Mouse (Mus musculus): ENCODE results near the gene Tmigd3. TPM values are rescaled to one million over a fixed set of nuclear protein-coding genes. Genes with fewer than 3 reads are reported as not detected.

The Tmigd3 gene
- polyA plus RNA-seq, 1 experiment: not detected

- Histone ChIP-seq H3K4me1 (ENCODE audit: control insufficient read depth, insufficient read depth, low read length) (no peaks in the 10 kb centered on the region), H3K27ac (ENCODE audit: control insufficient read depth, insufficient read depth, low read depth, low read length, poor library complexity) (no peak overlapping the region), H3K4me3 (replicated peaks; ENCODE audit: control insufficient read depth, low read depth, low read length) (no peak overlapping the region)
- TF ChIP-seq CTCF (IDR thresholded peaks at IDR 0.05; ENCODE audit: control insufficient read depth, insufficient read depth, low read length): no peak
- no peak for TF ChIP-seq POLR2A (IDR thresholded peaks at IDR 0.05; ENCODE audit: borderline replicate concordance, control insufficient read depth, low read depth, low read length)
- WGBS: 85% methylated on average over 3 of the region's 3 CpGs
These were observed 32.0 kb upstream of the Tmigd3 start for GRCm38 (mm10) chr3:105838655-105839054.

GRCm38 (mm10) chr3:105839836-105840235, 30.9 kb upstream of the Tmigd3 start:
- TF ChIP-seq CTCF (IDR thresholded peaks at IDR 0.05; ENCODE audit: control insufficient read depth, insufficient read depth, low read length): no peak
- no peak for TF ChIP-seq POLR2A (IDR thresholded peaks at IDR 0.05; ENCODE audit: borderline replicate concordance, control insufficient read depth, low read depth, low read length)
- Histone ChIP-seq H3K4me3 (replicated peaks; ENCODE audit: control insufficient read depth, low read depth, low read length) (no peak overlapping the region), H3K27ac (ENCODE audit: control insufficient read depth, insufficient read depth, low read depth, low read length, poor library complexity) (no peak overlapping the region), H3K4me1 (ENCODE audit: control insufficient read depth, insufficient read depth, low read length) (no peaks in the 10 kb centered on the region)
- WGBS: 66% methylated on average over 4 of the region's 4 CpGs

GRCm38 (mm10) chr3:105846294-105847069, 24.2 kb upstream of the Tmigd3 start:
- Histone ChIP-seq H3K4me3 (replicated peaks; ENCODE audit: control insufficient read depth, low read depth, low read length) (no peak overlapping the region), H3K27ac (ENCODE audit: control insufficient read depth, insufficient read depth, low read depth, low read length, poor library complexity) (no peak overlapping the region), H3K4me1 (ENCODE audit: control insufficient read depth, insufficient read depth, low read length) (no peaks in the 10 kb centered on the region)
- 72% methylated on average over 7 of the region's 7 CpGs for WGBS
- TF ChIP-seq POLR2A (IDR thresholded peaks at IDR 0.05; ENCODE audit: borderline replicate concordance, control insufficient read depth, low read depth, low read length) (no peak), CTCF (IDR thresholded peaks at IDR 0.05; ENCODE audit: control insufficient read depth, insufficient read depth, low read length) (no peak)

- H3K4me1 ChIP-seq (ENCODE audit: control insufficient read depth, insufficient read depth, low read length): no peaks in the 10 kb centered on the region
- H3K4me3 ChIP-seq (replicated peaks; ENCODE audit: control insufficient read depth, low read depth, low read length): no peak overlapping the region
- H3K27ac ChIP-seq (ENCODE audit: control insufficient read depth, insufficient read depth, low read depth, low read length, poor library complexity): no peak overlapping the region
- 72% methylated on average over 8 of the region's 8 CpGs for WGBS
- no peak for TF ChIP-seq CTCF (IDR thresholded peaks at IDR 0.05; ENCODE audit: control insufficient read depth, insufficient read depth, low read length)
- TF ChIP-seq POLR2A (IDR thresholded peaks at IDR 0.05; ENCODE audit: borderline replicate concordance, control insufficient read depth, low read depth, low read length): no peak
These were observed 16.9 kb upstream of the Tmigd3 start for GRCm38 (mm10) chr3:105853781-105854180.

GRCm38 (mm10) chr3:105854786-105855185, 15.9 kb upstream of the Tmigd3 start:
- H3K27ac ChIP-seq (ENCODE audit: control insufficient read depth, insufficient read depth, low read depth, low read length, poor library complexity): no peak overlapping the region
- TF ChIP-seq CTCF (IDR thresholded peaks at IDR 0.05; ENCODE audit: control insufficient read depth, insufficient read depth, low read length): no peak
- no peak for TF ChIP-seq POLR2A (IDR thresholded peaks at IDR 0.05; ENCODE audit: borderline replicate concordance, control insufficient read depth, low read depth, low read length)
- no peaks in the 10 kb centered on the region for H3K4me1 ChIP-seq (ENCODE audit: control insufficient read depth, insufficient read depth, low read length)
- H3K4me3 ChIP-seq (replicated peaks; ENCODE audit: control insufficient read depth, low read depth, low read length): no peak overlapping the region
- 87% methylated on average over 4 of the region's 4 CpGs for WGBS

- Histone ChIP-seq H3K27ac (ENCODE audit: control insufficient read depth, insufficient read depth, low read depth, low read length, poor library complexity) (no peak overlapping the region), H3K4me1 (ENCODE audit: control insufficient read depth, insufficient read depth, low read length) (no peaks in the 10 kb centered on the region; the same call in 1 of the 2 replicates), H3K4me3 (replicated peaks; ENCODE audit: control insufficient read depth, low read depth, low read length) (no peak overlapping the region)
- no peak for TF ChIP-seq POLR2A (IDR thresholded peaks at IDR 0.05; ENCODE audit: borderline replicate concordance, control insufficient read depth, low read depth, low read length)
- no peak for TF ChIP-seq CTCF (IDR thresholded peaks at IDR 0.05; ENCODE audit: control insufficient read depth, insufficient read depth, low read length)
- WGBS: 50% methylated on average over 5 of the region's 5 CpGs
These were observed 13.2 kb upstream of the Tmigd3 start for GRCm38 (mm10) chr3:105857513-105857912.

- 30% methylated on average over 7 of the region's 7 CpGs for WGBS
- H3K4me1 ChIP-seq (ENCODE audit: control insufficient read depth, insufficient read depth, low read length): no peaks in the 10 kb centered on the region; the same call in 1 of the 2 replicates
- TF ChIP-seq CTCF (IDR thresholded peaks at IDR 0.05; ENCODE audit: control insufficient read depth, insufficient read depth, low read length) (no peak), POLR2A (IDR thresholded peaks at IDR 0.05; ENCODE audit: borderline replicate concordance, control insufficient read depth, low read depth, low read length) (no peak)
- no peak overlapping the region for H3K27ac ChIP-seq (ENCODE audit: control insufficient read depth, insufficient read depth, low read depth, low read length, poor library complexity)
- H3K4me3 ChIP-seq (replicated peaks; ENCODE audit: control insufficient read depth, low read depth, low read length): no peak overlapping the region
These were observed 8.8 kb upstream of the Tmigd3 start for GRCm38 (mm10) chr3:105861747-105862366.

GRCm38 (mm10) chr3:105864123-105864522, 6.6 kb upstream of the Tmigd3 start:
- TF ChIP-seq POLR2A (IDR thresholded peaks at IDR 0.05; ENCODE audit: borderline replicate concordance, control insufficient read depth, low read depth, low read length): no peak
- TF ChIP-seq CTCF (IDR thresholded peaks at IDR 0.05; ENCODE audit: control insufficient read depth, insufficient read depth, low read length): no peak
- no peak overlapping the region for H3K4me3 ChIP-seq (replicated peaks; ENCODE audit: control insufficient read depth, low read depth, low read length)
- H3K4me1 ChIP-seq (ENCODE audit: control insufficient read depth, insufficient read depth, low read length): no peaks in the 10 kb centered on the region; the same call in 1 of the 2 replicates
- no peak overlapping the region for H3K27ac ChIP-seq (ENCODE audit: control insufficient read depth, insufficient read depth, low read depth, low read length, poor library complexity)
- WGBS: 74% methylated on average over 1 of the region's 1 CpGs
